Mouse (Mus musculus): ENCODE data around the gene Kctd6. TPM values are rescaled to one million over a fixed set of nuclear protein-coding genes. Genes with fewer than 3 reads are reported as not detected.

Gene Kctd6
- polyA plus RNA-seq, 1 experiment from 2014 or later = 3.8 TPM

GRCm38 (mm10) chr14:8218730-8219380 is 4.9 kb downstream of the Kctd6 start:
- DNase-seq (ENCODE audit: low spot score) = peak; percentile 53
- Histone ChIP-seq H3K27ac (peak overlapping the region; percentile 71), H3K4me1 (replicated peaks) (peaks cover 38% of the 10 kb centered on the region), H3K4me3 (0 out of 2 replicates have a peak overlapping the region, but pooled peaks have one; percentile 21), H3K9me3 (no peaks in the 10 kb centered on the region), H3K27me3 (ENCODE audit: insufficient read depth, poor library complexity, severe bottlenecking) (peaks cover 44% of the 10 kb centered on the region), H3K36me3 (peaks cover 12% of the 10 kb centered on the region)
- WGBS = 4% methylated on average over 10 of the region's 10 CpGs

GRCm38 (mm10) chr14:8219876-8220275 is 5.9 kb downstream of the Kctd6 start:
- Histone ChIP-seq H3K4me1 (replicated peaks) (peaks cover 34% of the 10 kb centered on the region), H3K4me3 (no peak overlapping the region), H3K9me3 (no peaks in the 10 kb centered on the region), H3K27ac (no peak overlapping the region), H3K36me3 (peaks cover 12% of the 10 kb centered on the region), H3K27me3 (ENCODE audit: insufficient read depth, poor library complexity, severe bottlenecking) (peaks cover 40% of the 10 kb centered on the region)
- WGBS = 36% methylated on average over 11 of the region's 11 CpGs
- DNase-seq (ENCODE audit: low spot score) = no peak

GRCm38 (mm10) chr14:8220306-8220705 is 6.4 kb downstream of the Kctd6 start:
- Histone ChIP-seq H3K27ac (no peak overlapping the region), H3K4me3 (no peak overlapping the region), H3K36me3 (peaks cover 12% of the 10 kb centered on the region), H3K4me1 (replicated peaks) (peaks cover 30% of the 10 kb centered on the region), H3K27me3 (ENCODE audit: insufficient read depth, poor library complexity, severe bottlenecking) (peaks cover 37% of the 10 kb centered on the region), H3K9me3 (no peaks in the 10 kb centered on the region)
- no peak for DNase-seq (ENCODE audit: low spot score)
- 50% methylated on average over 7 of the region's 7 CpGs for WGBS

- no peak for DNase-seq (ENCODE audit: low spot score)
- H3K9me3 ChIP-seq = no peaks in the 10 kb centered on the region
- peaks cover 31% of the 10 kb centered on the region for H3K27me3 ChIP-seq (ENCODE audit: insufficient read depth, poor library complexity, severe bottlenecking)
- peaks cover 12% of the 10 kb centered on the region for H3K36me3 ChIP-seq
- H3K4me3 ChIP-seq = no peak overlapping the region
- 91% methylated on average over 2 of the region's 2 CpGs for WGBS
- H3K4me1 ChIP-seq (replicated peaks) = peaks cover 24% of the 10 kb centered on the region
- no peak overlapping the region for H3K27ac ChIP-seq
Measured at GRCm38 (mm10) chr14:8220912-8221311, 7.0 kb downstream of the Kctd6 start.

- Histone ChIP-seq H3K27me3 (ENCODE audit: insufficient read depth, poor library complexity, severe bottlenecking) (peaks cover 14% of the 10 kb centered on the region; the same call in 1 of the 2 replicates), H3K36me3 (peaks cover 12% of the 10 kb centered on the region), H3K27ac (no peak overlapping the region), H3K4me1 (replicated peaks) (peaks cover 21% of the 10 kb centered on the region), H3K9me3 (no peaks in the 10 kb centered on the region), H3K4me3 (no peak overlapping the region)
- DNase-seq (ENCODE audit: low spot score) = no peak
- 95% methylated on average over 16 of the region's 16 CpGs for WGBS
Measured at GRCm38 (mm10) chr14:8222561-8222960, 8.6 kb downstream of the Kctd6 start.

- no peak overlapping the region for H3K27ac ChIP-seq
- 92% methylated on average over 10 of the region's 10 CpGs for WGBS
- H3K9me3 ChIP-seq = no peaks in the 10 kb centered on the region
- 0 out of 2 replicates have a peak, but pooled peaks cover 5% of the 10 kb centered on the region for H3K27me3 ChIP-seq (ENCODE audit: insufficient read depth, poor library complexity, severe bottlenecking)
- no peak for DNase-seq (ENCODE audit: low spot score)
- peaks cover 13% of the 10 kb centered on the region for H3K4me1 ChIP-seq (replicated peaks)
- peaks cover 12% of the 10 kb centered on the region for H3K36me3 ChIP-seq
- no peak overlapping the region for H3K4me3 ChIP-seq
Measured at GRCm38 (mm10) chr14:8223506-8224293, 9.8 kb downstream of the Kctd6 start.

- WGBS = 89% methylated on average over 2 of the region's 2 CpGs
- H3K27me3 ChIP-seq (ENCODE audit: insufficient read depth, poor library complexity, severe bottlenecking) = 0 out of 2 replicates have a peak, but pooled peaks cover 5% of the 10 kb centered on the region
- no peak overlapping the region for H3K4me3 ChIP-seq
- no peak overlapping the region for H3K27ac ChIP-seq
- H3K36me3 ChIP-seq = peaks cover 12% of the 10 kb centered on the region
- no peaks in the 10 kb centered on the region for H3K9me3 ChIP-seq
- DNase-seq (ENCODE audit: low spot score) = no peak
- peaks cover 3% of the 10 kb centered on the region for H3K4me1 ChIP-seq (replicated peaks)
Measured at GRCm38 (mm10) chr14:8224805-8225204, 10.9 kb downstream of the Kctd6 start.

- H3K9me3 ChIP-seq = no peaks in the 10 kb centered on the region
- H3K4me1 ChIP-seq (replicated peaks) = no peaks in the 10 kb centered on the region
- no peak overlapping the region for H3K4me3 ChIP-seq
- no peaks in the 10 kb centered on the region for H3K27me3 ChIP-seq (ENCODE audit: insufficient read depth, poor library complexity, severe bottlenecking)
- no peak overlapping the region for H3K27ac ChIP-seq
- H3K36me3 ChIP-seq = no peaks in the 10 kb centered on the region
- DNase-seq (ENCODE audit: low spot score) = no peak
- WGBS = 86% methylated on average over 9 of the region's 9 CpGs
Measured at GRCm38 (mm10) chr14:8229367-8230019, 15.6 kb downstream of the Kctd6 start.

GRCm38 (mm10) chr14:8232155-8232910 is 18.4 kb downstream of the Kctd6 start:
- Histone ChIP-seq H3K4me1 (replicated peaks) (no peaks in the 10 kb centered on the region), H3K9me3 (no peaks in the 10 kb centered on the region), H3K36me3 (no peaks in the 10 kb centered on the region), H3K4me3 (no peak overlapping the region), H3K27ac (no peak overlapping the region), H3K27me3 (ENCODE audit: insufficient read depth, poor library complexity, severe bottlenecking) (no peaks in the 10 kb centered on the region)
- WGBS = 90% methylated on average over 6 of the region's 6 CpGs
- DNase-seq (ENCODE audit: low spot score) = no peak

- no peak for DNase-seq (ENCODE audit: low spot score)
- no peak overlapping the region for H3K27ac ChIP-seq
- no peaks in the 10 kb centered on the region for H3K4me1 ChIP-seq (replicated peaks)
- no peaks in the 10 kb centered on the region for H3K36me3 ChIP-seq
- WGBS = 76% methylated on average over 1 of the region's 1 CpGs
- no peak overlapping the region for H3K4me3 ChIP-seq
- no peaks in the 10 kb centered on the region for H3K9me3 ChIP-seq
- H3K27me3 ChIP-seq (ENCODE audit: insufficient read depth, poor library complexity, severe bottlenecking) = no peaks in the 10 kb centered on the region
Measured at GRCm38 (mm10) chr14:8233252-8233651, 19.3 kb downstream of the Kctd6 start.

- H3K27ac ChIP-seq = no peak overlapping the region
- peaks cover 4% of the 10 kb centered on the region; the same call in 1 of the 2 replicates for H3K27me3 ChIP-seq (ENCODE audit: insufficient read depth, poor library complexity, severe bottlenecking)
- DNase-seq (ENCODE audit: low spot score) = no peak
- H3K4me1 ChIP-seq (replicated peaks) = peaks cover 15% of the 10 kb centered on the region; the same call in 1 of the 2 replicates
- H3K4me3 ChIP-seq = no peak overlapping the region
- H3K9me3 ChIP-seq = no peaks in the 10 kb centered on the region
- no peaks in the 10 kb centered on the region for H3K36me3 ChIP-seq
Measured at GRCm38 (mm10) chr14:8241816-8242215, 27.9 kb downstream of the Kctd6 start.

GRCm38 (mm10) chr14:8242388-8242920 is 28.5 kb downstream of the Kctd6 start:
- Histone ChIP-seq H3K9me3 (no peaks in the 10 kb centered on the region), H3K4me3 (no peak overlapping the region), H3K4me1 (replicated peaks) (peaks cover 15% of the 10 kb centered on the region; the same call in 1 of the 2 replicates), H3K27ac (0 out of 2 replicates have a peak overlapping the region, but pooled peaks have one; percentile 5), H3K27me3 (ENCODE audit: insufficient read depth, poor library complexity, severe bottlenecking) (peaks cover 4% of the 10 kb centered on the region; the same call in 1 of the 2 replicates), H3K36me3 (no peaks in the 10 kb centered on the region)
- WGBS = 60% methylated on average over 5 of the region's 5 CpGs
- peak; percentile 39 for DNase-seq (ENCODE audit: low spot score)
